Mouse (Mus musculus): Measurements from ENCODE around the gene Zfp13.

DNA sequence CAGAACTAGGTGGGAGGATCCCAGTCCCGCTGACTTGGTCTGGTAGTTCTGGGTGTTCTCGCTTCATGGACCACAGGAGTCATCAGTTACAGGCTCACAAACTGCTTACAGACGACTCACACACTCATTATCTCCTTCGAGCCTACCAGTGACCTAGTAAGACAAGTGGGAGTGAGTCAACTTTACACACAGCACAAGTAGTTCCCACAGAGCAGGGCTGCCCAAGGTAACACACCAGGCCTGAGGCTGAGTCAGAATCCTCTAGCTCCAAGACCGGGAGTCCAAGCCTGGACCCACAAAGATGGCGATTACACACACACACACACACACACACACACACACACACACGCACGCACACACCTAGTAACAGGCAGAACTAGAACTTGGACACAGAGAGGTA is 14.5 kb downstream of the Zfp13 start:
- TF ChIP-seq TAL1 (IDR thresholded peaks at IDR 0.05; ENCODE audit: low read length) (no peak), GATA1 (IDR thresholded peaks at IDR 0.05; ENCODE audit: low read length) (no peak)

Data from erythroblast, embryonic 14.5 days (primary cell).